Mouse (Mus musculus): Measurements from ENCODE around the gene Fbl. TPM values are rescaled to one million over a fixed set of nuclear protein-coding genes. Genes with fewer than 3 reads are reported as not detected.
"Not testable (repeated sequence)": the region's sequence is repeated elsewhere in the genome, so short reads cannot be mapped to it uniquely, and the experiment has no call there.

Gene Fbl
- 111 and 122 TPM in 2 replicates for total RNA-seq (2021)
- long read RNA-seq, experiment 1, transcript Fbl-201 (9 exons, 1,197 nt): major isoform, 93 of 107 reads
- long read RNA-seq, experiment 1, partial matches to known transcripts: 7 of 107 reads
- long read RNA-seq, experiment 1, other reads (novel, unspliced or antisense): 7 of 107 reads
- long read RNA-seq, experiment 2, transcript Fbl-201 (9 exons, 1,197 nt): major isoform, 78 of 92 reads
- long read RNA-seq, experiment 2, partial matches to known transcripts: 10 of 92 reads
- long read RNA-seq, experiment 2, other reads (novel, unspliced or antisense): 4 of 92 reads

DNA sequence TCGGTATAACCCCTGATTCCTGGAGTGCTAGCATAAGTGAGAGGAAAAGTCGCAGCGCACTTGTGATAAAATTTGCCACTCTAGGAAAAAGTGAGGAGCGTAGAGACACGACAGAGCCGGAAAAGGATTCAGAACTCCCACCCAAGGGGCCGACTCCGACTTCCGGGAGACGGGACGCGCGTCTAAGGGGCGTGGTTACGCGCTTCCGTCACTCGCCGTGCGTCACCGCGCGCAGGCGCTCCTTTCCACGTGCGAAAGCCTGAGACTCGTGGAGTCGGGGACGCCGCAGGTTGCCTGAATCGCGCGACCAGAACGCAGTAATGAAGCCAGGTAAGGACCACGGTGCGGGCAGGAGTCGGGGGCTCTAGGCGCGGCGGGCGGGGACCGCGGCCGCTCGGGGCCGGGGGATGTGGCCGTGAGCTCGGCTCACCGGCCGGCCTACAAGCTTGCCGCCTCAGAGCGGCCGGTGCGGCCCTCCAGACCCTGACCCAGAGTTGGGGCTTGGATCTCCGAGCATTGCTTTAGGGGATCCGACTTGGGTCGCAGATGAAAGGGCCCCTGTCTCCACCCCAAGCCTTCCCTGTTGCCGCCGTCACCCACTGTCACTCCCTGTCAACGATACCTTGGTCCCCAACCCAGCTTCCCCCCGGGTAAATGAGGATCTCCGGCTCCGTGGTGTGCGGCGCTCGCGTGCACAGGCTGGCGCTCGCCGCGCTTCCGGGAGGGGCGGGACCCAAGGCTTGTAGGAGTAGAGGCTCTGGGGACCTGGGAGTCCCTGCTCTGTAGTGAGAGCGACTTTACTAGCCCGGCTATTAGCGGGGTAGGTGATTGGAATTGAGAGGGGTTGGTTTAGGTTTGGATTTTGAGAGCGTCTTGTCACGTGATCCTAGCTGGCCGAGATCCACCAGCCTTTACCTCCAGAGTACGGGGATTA lies at the start of gene Fbl:
Fbl (plus strand) TSS at position 222 of the 934 bp plus-strand sequence.
- DNase-seq: peak; percentile 94

DNA sequence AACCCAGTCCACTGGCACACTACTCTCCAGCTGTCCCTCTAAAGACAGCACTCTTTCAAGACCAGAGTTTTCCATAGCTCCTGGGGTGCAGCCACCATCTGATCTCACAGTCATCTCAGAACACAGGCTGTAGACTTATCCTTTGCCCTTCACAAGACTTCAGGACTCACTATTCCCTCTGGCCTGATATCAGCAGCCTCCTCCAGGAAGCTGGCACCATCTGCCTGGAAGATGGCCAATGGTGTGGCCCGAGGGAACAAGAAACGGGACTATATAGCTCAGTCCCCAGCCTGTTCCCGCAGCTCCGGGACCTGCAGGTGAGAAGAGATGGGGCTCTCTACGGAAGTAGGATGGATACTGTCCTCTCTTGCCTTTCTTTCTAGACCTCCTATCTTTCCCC lies 40.3 kb upstream of the Fbl start, which contains the start of gene 9530053A07Rik:
9530053A07Rik (plus strand) TSS at position 301 of the 400 bp plus-strand sequence.
- no peak for DNase-seq

DNA sequence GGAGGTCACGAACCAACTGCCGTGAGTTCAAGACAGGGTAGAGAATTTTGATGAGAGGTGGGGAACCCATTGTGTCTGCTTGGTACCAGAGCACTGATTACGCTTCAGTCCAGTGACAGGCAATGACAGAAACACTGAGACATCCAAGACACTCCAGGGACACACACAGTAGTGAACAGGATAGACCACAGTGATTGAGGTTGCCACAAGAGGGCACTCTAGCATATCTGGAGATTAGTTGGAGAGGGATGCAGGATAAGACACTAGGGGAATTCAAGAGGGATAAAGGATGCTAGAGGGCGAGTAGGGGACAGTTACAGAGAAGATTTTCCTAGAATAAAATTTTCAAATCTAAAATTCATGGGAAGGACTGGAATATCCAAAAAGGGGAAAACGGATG lies 31.9 kb upstream of the Fbl start:
- DNase-seq: peak; percentile 69

DNA sequence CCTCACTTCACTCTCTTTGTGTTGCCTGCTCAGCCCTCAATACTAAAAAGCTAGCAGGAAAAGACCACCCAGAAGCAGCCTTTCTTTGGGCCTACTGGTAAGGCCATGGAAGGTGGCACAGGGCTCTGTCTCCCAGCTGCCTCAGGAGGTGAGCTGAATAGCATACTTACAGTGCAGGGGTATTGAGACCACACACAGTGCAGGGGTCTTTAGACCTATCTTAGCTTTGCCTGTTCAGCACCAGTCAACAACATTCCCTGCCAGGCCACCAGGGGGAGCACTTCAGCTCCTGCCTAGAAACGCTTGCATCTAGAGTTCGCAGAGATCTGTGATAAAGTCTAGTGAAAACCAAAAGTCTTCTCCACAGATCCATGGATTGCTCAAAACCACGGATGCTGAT lies 21.2 kb upstream of the Fbl start:
- peak; percentile 87 for DNase-seq

DNA sequence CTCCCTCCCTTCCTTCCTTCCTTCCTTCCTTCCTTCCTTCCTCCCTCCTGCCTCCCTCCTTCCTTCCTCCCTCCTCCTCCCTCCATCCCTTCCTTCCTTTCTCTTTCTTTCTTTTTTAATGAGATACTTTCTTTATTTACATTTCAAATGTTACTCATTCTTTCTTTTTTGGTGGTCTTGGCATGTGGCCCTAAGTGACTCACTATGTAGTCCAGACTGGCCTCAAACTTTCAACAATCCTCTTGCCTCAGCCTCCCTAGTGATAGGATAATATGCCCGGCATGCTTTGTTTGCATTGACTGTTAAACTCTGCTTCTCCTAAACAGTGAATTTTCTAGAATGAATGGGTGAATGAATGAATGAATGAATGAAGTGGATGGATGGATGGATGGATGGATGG lies 19.7 kb upstream of the Fbl start:
- DNase-seq: no peak

DNA sequence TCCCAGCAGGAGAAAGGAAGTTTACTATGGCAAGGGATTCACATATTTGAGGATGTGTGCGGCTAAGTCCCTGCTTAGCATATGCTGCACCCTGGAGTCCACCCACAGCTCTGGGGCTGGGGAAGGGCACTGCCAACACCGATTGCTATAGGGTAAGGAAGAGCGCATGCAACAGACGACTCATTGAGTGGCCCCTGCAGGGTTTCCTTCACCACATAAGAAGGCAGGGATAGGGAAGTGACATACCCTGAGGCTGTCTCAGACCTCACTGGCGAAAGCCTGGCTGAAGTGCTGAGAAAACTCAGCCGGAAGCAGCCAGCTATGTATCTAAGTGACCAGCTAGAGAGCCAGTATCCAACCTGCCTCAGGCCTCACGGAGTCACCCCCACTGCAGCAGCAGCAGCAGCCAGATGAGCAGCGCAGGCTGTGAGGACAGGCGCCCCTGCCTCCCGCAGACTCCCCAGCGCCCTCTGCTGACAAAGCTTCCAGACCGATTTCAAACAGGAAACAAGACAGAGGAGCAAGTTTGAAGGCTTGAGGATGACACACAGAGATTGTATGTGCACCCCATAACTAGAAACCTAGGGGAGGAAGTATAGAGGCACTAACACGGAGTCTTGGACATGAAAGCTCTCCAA lies 17.8 kb upstream of the Fbl start:
- DNase-seq: peak; percentile 75

DNA sequence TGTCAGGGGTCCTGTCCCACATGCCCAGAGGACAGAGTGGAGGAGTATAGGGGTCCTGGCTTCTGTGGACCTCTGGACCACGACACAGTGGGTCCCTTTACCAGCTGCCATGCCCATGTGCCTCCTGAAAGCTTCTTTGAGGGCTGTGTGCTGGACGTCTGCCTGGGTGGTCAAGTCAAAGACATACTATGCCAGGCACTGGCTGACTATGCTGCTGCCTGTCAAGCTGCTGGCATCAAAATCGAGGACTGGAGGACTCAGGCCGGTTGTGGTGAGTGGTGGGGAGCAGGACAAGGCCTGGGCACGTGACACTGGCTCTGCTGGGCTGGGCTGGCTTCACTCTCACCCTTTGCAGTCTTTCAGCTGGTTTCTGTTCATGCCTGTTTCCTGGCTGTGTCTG lies 15.9 kb upstream of the Fbl start:
- DNase-seq: not testable (repeated sequence)

DNA sequence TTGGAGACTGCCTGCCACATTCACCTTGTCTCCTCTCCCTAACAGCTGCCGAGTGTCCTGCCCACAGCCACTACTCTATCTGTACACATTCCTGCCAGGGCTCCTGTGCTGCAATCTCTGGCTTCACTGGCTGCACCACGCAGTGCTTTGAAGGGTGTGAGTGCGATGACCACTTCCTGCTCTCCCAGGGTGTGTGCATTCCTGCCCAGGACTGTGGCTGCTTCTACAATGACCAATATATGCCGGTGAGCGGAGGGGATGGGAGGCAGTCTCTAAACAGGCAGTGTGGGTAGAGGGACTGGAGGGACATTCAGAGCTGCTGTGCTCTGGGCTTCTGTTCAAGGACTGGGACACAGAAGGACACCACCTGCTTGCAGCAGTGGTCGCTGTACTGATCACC lies 10.2 kb upstream of the Fbl start:
- DNase-seq: no peak

DNA sequence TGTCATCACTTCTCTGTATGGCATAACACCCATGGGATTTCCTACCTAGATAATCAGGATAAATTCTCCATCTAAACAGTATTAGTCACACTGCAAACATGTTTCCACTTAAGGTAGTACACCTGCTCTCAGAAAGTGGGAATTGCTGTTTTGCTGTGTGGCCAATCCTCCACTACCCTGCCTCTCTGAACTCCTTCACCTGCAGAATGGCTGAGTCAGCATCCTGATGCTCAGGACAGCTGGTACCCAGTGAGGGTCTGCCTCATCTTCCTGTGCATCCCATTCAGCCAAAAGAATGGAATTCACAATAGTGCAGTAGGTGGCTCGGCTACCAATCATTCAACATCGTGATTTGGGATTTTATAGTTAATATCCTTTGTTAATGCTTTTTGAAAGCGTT lies 9.6 kb upstream of the Fbl start:
- no peak for DNase-seq

DNA sequence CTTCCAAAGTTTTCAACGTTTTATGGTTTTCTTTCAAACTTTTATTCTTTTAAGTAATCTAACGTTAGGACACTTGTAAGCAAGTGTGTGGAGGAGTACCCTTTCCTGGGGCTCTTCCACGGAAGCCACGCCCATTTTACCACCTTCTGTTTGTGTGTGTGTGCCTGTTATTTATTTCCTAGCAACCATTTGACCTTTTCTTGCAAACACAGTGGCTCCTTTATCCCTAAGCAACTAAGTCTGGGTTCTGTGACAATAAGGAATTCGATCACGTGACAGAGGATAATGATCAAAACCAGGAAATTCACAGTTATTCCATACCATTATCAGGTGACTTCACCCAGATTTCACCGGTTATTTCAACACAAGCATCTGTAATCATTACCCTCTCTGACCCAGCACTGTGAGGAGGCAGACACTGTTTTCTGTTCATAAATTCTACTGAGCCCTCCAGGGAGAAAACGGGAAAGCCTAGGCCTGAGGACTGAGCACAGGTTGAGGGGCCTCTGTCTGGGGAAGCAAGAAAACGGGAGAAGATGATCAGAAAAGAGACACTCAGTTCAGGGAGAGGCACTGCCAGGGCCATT lies 8.3 kb upstream of the Fbl start:
- no peak for DNase-seq

DNA sequence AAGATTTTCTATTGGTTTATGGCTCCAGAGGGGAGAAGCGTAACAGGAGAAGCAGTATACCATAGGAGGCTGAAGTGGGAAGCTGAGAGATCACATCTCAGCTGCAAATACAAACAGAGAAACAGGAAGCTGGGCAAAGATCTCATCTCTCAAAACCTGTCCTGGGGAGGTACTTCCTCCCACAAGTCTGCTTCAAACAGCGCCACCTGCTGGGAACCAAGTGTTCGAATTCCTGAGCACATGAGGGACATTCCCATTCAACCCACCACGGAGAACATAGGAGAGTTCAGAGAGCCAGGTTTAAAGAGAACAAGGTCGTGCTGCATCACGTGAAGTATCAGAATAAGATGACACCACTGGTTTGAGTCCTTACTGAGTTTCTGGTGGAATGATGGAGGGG lies 4.1 kb upstream of the Fbl start:
- no peak for DNase-seq

DNA sequence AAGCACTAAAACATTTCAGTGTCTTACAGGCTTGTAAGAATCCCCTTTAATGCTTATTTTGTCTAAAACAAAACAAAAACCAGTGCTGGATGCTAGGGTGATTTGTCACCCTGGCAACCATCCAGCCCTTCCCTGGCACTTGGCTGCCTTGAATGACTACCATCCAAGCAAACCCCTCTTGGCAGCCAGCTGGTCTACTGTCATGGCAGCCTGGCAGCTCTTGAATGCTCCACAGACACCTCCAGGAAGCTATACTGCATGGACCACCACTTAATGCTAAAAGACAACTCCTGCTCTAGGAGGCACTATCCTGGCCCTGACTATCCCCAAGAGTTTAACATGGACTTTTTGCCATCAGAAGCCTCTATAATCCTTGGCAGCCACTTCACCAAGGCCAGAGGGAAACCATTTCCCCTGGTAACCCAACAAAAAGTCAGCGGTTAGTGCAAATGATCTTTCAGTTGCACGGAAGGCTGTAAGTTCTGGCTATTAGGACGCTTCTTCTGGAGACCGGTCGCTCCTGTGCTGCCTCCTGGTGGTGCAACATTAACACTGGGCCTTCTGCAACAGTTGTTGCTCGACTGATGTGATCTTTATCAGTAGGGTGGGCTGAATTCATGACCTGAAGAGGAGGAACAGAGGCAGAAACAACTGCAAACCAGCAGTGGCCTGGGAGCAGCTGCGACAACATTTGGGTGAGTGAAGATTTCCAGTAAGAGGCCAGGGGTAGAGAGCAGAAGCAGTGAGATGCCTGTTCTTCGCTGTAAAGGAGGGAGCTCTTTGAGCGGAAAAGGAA lies 992 bp upstream of the Fbl start:
- DNase-seq: peak; percentile 89

DNA sequence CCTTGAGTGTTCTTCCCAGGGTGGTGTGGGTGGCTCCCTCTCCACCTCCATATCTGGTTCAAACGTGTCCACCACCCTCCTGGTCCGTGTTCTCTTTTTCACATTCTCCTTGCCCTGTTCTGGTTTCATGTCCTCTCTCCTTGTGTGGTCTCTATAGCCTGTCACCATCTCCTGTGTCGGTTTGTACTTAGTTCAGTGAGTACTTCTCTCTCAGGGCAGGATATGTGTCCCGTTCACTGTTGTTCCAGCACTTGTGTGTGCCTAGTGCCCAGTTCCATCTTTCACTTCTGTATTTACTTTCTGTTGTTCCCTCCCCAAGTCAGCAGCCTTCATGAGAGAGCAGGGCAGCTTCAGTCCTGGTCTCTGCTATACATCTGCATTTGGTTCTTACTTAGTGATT lies 5.8 kb downstream of the Fbl start:
- no peak for DNase-seq

DNA sequence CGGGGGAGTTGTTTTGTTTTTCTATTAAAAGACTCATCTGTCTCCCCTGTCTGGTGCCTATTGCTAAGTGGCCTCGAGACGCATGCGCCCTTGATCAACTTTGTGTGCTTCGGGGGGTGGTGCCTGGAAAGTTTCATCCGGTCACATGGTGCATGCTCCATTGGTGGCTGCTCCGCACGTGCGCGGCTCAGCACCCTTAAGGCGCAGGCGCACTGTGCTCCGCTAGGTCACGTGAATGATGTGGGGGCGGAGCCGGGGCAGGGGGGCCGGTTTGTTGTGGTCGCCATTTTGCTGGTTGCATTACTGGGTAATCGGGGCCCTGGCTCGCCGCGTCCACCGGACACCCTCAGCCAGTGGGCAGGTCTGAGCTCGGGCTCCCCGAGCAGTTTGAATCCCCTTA lies 9.7 kb downstream of the Fbl start, which contains the start of gene Dyrk1b:
Dyrk1b (plus strand) TSS at position 242 of the 400 bp plus-strand sequence.
- DNase-seq: peak; percentile 99

DNA sequence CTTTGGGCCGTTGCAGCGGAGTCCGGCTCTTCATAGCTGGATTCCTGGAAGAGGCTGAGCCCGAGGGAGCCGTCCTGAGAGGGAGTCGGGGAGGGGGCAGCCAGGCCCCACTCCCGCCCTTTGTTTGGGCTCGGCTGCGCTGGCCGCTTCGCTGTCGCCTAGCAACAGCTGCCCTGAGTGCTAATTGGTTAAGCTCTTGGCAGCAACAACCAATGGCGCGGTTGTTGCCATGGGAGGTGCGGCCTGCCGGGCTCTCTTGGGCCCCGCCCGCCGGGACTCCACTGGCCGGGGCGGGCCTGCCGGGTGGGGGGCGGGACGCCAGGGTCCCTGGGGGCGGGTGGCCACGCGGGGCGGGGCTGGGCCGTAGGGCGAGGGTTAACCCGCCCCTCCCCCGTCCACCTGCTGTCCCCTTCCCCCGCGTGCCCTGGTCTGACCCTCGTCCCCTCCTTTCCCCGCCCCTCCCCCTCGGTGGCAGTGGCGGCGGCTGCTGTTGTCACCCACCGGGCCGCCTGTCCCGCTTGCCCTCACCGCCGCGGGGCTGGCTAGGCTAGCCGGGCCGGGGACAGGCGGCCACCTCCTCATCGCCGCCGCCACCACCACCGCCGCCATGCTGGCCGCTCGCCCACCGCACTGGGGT lies 10.3 kb downstream of the Fbl start:
- DNase-seq: peak; percentile 97

DNA sequence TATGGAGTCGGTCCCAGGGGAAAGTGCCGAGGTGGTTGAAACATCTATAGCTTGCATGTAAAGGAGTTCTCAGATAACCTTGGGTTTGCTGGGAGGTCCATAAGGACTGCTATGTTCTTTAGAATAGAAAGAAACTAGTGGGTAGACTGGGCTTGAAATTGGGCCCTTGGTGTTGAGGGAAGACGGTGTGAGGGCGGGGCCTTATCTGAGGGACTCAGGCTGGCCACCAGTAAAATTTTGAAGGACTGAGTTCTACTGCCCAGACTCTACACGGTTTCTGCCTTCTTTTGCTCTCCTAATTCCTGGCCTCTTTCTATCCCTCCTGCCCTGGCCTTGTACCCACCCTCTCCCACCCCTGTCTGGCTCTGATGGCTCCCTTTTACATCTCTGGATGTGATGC lies 11.4 kb downstream of the Fbl start:
- DNase-seq: no peak

DNA sequence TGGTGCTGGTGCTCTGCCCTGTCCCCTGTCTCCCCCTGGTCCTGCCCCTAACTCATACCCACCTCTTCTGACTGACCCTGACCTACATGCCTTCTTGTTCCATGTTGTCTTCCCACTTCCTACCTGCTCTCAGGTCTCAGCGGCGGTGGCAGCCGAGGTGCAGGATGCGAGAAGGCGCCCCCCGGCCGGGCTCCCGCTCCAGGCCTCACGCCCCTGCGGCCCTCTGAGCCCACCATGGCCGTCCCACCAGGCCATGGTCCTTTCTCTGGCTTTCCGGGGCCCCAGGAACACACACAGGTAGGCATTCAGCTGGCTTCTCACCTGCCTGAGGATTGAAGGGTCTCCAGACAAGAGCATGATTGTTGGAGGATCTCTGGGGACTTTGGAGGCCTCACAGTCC lies 11.9 kb downstream of the Fbl start:
- DNase-seq: peak; percentile 10

DNA sequence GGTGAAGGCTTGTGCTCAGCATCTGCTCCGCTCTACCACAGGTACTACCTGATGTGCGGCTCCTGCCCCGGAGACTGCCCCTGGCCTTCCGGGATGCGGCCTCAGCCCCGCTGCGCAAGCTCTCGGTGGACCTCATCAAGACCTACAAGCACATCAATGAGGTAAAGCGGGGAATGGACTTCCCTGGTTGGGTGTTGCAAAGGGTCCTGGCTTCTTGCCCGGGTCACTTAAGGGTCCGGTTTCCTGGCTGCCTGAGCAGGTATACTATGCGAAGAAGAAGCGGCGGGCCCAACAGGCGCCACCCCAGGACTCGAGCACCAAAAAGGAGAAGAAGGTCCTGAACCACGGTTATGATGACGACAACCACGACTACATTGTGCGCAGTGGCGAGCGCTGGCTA lies 12.8 kb downstream of the Fbl start:
- peak; percentile 6 for DNase-seq

DNA sequence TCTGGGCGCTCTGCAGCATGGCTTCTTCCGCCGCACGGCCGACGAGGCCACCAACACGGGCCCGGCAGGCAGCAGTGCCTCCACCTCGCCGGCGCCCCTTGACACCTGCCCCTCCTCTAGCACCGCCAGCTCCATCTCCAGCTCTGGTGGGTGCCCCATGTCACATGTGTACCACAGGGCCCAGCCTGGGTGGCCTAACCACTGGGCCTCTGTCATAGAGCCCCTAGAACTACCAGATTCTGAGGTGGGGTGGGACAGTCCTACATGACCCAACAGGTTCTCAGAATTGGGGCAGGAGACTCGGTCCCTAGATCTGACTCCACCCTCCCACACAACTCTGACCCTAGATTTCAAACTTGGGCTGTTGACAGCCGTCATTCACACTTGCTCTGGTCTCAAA lies 16.4 kb downstream of the Fbl start:
- no peak for DNase-seq

DNA sequence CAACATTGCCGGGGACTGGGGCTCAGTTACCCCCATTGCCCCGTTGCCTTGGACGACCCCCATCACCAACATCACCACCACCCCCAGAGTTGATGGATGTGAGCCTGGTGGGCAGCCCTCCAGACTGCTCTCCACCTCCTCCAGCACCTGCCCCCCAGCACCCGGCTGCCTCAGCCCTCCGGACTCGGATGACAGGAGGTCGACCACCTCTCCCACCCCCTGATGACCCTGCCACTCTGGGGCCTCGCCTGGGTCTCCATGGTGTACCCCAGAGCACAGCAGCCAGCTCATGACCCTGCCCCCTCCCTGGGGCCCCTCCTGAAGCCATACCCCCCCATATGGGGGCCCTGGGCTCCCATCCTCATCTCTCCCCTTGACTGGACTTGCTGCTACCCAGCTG lies 17.1 kb downstream of the Fbl start:
- DNase-seq: peak; percentile 4

DNA sequence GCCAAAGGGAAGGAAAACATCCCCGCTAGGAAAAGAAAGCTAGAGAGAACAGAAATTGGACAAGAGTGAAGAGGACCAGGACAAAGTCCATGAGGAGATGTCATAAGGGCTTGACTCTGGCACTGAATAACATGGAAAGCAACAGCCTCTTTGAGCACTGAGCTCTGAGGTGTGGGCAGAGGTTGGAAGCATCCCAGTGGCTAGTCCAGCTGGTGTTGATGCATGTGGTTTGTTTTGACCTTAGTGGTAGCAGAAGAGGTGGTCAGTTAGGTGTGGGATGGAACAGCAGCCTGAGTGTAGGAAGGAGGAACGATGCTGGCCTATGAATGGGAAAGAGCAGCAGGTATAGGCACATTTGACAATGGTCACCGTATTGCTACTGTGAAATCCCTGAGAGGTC lies 22.0 kb downstream of the Fbl start:
- no peak for DNase-seq

Measured in adrenal gland, postnatal 14 days (tissue).